Mouse (Mus musculus) forebrain, postnatal 0 days (tissue): Measurements from ENCODE around the gene Chtop. TPM values are rescaled to one million over a fixed set of nuclear protein-coding genes. Genes with fewer than 3 reads are reported as not detected.

Source experiments
- ATAC-seq: fragments of 200-750 bp; cut with Nextera tagmentation; 2 replicates; pipeline ENCODE4 v1.8.0; 2017; ENCODE audit warnings: mild to moderate bottlenecking, moderate library complexity
- DNase-seq: peaks from one replicate; pipeline ENCODE4 v3.0.0-alpha.2; 2015
- H3K27ac ChIP-seq: fragments of 300-500 bp; sonication (generic); 2 replicates; pipeline ENCODE4 v1.5.1; 2014; ENCODE audit warnings: low read depth, mild to moderate bottlenecking, antibody characterized with exemption, low read length, moderate library complexity, mixed read lengths
- H3K27me3 ChIP-seq: fragments of 300-500 bp; sonication (generic); 2 replicates; pipeline ENCODE4 v1.6.1; 2014; ENCODE audit warnings: mild to moderate bottlenecking, low read length, mixed read lengths; ENCODE audit not compliant: insufficient read depth
- H3K36me3 ChIP-seq: fragments of 300-500 bp; sonication (generic); 2 replicates; pipeline ENCODE4 v1.6.1; 2014; ENCODE audit warnings: mild to moderate bottlenecking, moderate library complexity; ENCODE audit not compliant: insufficient read depth
- H3K4me1 ChIP-seq: fragments of 300-500 bp; sonication (generic); 2 replicates; pipeline ENCODE4 v1.6.1; 2014; ENCODE audit warnings: antibody characterized with exemption; ENCODE audit not compliant: insufficient read depth
- H3K4me2 ChIP-seq: fragments of 300-500 bp; sonication (generic); 2 replicates; pipeline ENCODE4 v1.6.1; 2014; ENCODE audit warnings: low read depth, mild to moderate bottlenecking, moderate library complexity
- H3K4me3 ChIP-seq: fragments of 300-500 bp; sonication (generic); 2 replicates; pipeline ENCODE4 v1.5.1; 2014; ENCODE audit warnings: low read depth, low read length, mixed read lengths
- H3K9ac ChIP-seq: fragments of 300-500 bp; sonication (generic); 2 replicates; pipeline ENCODE4 v1.6.1; 2014; ENCODE audit warnings: mild to moderate bottlenecking
- H3K9me3 ChIP-seq: fragments of 300-500 bp; sonication (generic); 2 replicates; pipeline ENCODE4 v1.6.1; 2016; ENCODE audit warnings: low read length
- CTCF ChIP-seq: sonication (generic); IDR thresholded peaks from 2 replicates; pipeline ENCODE4 v1.5.1; 2016; ENCODE audit warnings: antibody characterized with exemption, control low read depth, low read depth
- WGBS: fragments of 180-500 bp; shearing (Covaris S2); extraction: QIAGEN DNeasy Blood & Tissue Kit; methylation state at CpG from one replicate; pipeline ENCODE4 v1.1.7; 2014; 5-methylcytosine and 5-hydroxymethylcytosine counted together
- polyA plus RNA-seq: library from polyadenylated mRNA; unstranded; fragments of >200 nt; fragmentation: Nextera tagmentation; extraction: Ambion mirVana; gene quantifications from 2 replicates; pipeline ENCODE4 v1.2.1, GENCODE M21; 2015
- total RNA-seq: library from RNA; depleted of rRNA; stranded (reverse); fragments of >200 nt; gene quantifications from 2 replicates; pipeline ENCODE4 v1.2.3, GENCODE M21; 2014

Chtop gene
- total and polyA plus RNA-seq, 2 experiments from 2014 or later: 179 to 302 TPM

GRCm38 (mm10) chr3:90475831-90476611, 33.3 kb downstream of the Chtop start, which contains the start of gene Ilf2:
Gene Ilf2, plus strand, starts transcription at chr3:90476126.
- peak within 1 kb of the TSS; percentile 64 for H3K4me3 ChIP-seq
- H3K9ac ChIP-seq: peak within 1 kb of the TSS; percentile 81
- H3K27me3 ChIP-seq: no peaks in the 10 kb centered on the region
- H3K27ac ChIP-seq: peak within 1 kb of the TSS; percentile 92
- peaks cover 18% of the 10 kb centered on the region for H3K36me3 ChIP-seq
- peak; percentile 99 for ATAC-seq
- TF ChIP-seq CTCF: peak; percentile 82
- H3K9me3 ChIP-seq: no peaks in the 10 kb centered on the region
- peak; percentile 99 for DNase-seq
- under 1% methylated on average over 45 of the region's 45 CpGs for WGBS
- H3K4me2 ChIP-seq: peak within 1 kb of the TSS; percentile 64
- H3K4me1 ChIP-seq: no peaks in the 10 kb centered on the region

GRCm38 (mm10) chr3:90475151-90475830, 34.0 kb downstream of the Chtop start:
- Histone ChIP-seq H3K9ac (no peak overlapping the region), H3K36me3 (peaks cover 10% of the 10 kb centered on the region), H3K4me1 (no peaks in the 10 kb centered on the region), H3K4me3 (peak overlapping the region; percentile 64), H3K9me3 (no peaks in the 10 kb centered on the region), H3K27me3 (no peaks in the 10 kb centered on the region), H3K4me2 (peak overlapping the region; percentile 27; the same call in 1 of the 2 replicates), H3K27ac (no peak overlapping the region)
- ATAC-seq (peak; percentile 19), DNase-seq (no peak)
- TF ChIP-seq CTCF: no peak
- WGBS: 39% methylated on average over 15 of the region's 16 CpGs

DNA sequence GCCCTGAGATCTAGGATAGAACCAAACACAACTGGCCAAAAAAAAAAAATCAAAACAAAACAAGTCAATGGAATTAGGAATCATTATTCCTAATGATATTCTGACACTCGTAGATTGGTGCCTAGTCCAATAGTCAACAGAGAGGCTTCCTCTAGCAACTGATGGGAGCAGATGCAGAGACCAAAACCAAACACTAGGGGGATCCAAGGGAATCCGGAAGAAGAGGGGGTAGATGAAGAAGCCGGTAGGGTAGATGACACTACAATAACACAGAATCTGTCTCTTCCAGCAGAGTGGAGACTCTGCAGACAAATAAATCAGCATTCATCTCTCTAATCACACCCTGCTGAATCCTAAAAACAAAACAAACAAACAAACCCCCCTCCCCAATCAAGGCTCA, 37.1 kb downstream of the Chtop start:
- TF ChIP-seq CTCF: peak; percentile 48
- Histone ChIP-seq H3K9ac (no peak overlapping the region), H3K4me3 (no peak overlapping the region), H3K4me1 (no peaks in the 10 kb centered on the region), H3K27ac (no peak overlapping the region), H3K27me3 (no peaks in the 10 kb centered on the region), H3K4me2 (no peak overlapping the region), H3K9me3 (no peaks in the 10 kb centered on the region), H3K36me3 (no peaks in the 10 kb centered on the region)
- ATAC-seq: no peak
- DNase-seq: no peak
- WGBS: 26% methylated on average over 3 of the region's 3 CpGs

DNA sequence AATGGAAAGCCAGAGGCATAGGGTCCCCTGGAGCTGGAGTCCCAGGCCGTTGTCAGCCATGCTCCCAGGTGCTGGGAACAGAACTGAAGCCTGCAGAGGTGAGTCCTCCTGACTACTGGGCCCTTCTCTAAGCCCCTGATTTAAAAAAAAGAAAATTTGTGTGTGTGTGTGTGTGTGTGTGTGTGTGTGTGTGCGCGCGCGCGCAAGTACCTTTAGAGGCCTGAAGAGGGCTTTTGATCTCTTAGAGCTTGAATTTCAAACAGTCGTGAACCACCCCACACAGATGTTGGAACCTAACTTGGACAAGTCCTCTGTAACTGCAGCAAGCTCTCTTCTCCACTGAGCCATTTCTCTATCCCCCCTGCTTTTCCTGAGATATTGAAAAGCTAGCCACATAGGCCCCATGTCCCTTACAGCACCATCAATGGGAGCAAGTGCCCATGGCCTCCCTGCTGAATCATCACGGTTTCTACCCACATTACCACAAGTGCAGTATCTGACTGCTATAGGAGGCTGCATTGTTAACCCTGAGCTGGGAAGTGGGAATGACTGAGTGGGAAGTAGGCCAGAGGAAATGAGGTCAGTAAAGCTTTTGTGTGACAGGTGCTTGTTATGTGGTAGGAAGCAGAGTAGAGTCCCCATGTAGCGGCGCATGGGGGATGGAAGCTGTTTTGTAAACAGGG, 41.5 kb downstream of the Chtop start:
- Histone ChIP-seq H3K9me3 (no peaks in the 10 kb centered on the region), H3K27me3 (peaks cover 28% of the 10 kb centered on the region), H3K36me3 (no peaks in the 10 kb centered on the region), H3K4me3 (no peak overlapping the region), H3K27ac (no peak overlapping the region), H3K4me1 (no peaks in the 10 kb centered on the region), H3K9ac (no peak overlapping the region), H3K4me2 (no peak overlapping the region)
- WGBS: 92% methylated on average over 10 of the region's 10 CpGs
- no peak for TF ChIP-seq CTCF
- DNase-seq (no peak), ATAC-seq (no peak)

DNA sequence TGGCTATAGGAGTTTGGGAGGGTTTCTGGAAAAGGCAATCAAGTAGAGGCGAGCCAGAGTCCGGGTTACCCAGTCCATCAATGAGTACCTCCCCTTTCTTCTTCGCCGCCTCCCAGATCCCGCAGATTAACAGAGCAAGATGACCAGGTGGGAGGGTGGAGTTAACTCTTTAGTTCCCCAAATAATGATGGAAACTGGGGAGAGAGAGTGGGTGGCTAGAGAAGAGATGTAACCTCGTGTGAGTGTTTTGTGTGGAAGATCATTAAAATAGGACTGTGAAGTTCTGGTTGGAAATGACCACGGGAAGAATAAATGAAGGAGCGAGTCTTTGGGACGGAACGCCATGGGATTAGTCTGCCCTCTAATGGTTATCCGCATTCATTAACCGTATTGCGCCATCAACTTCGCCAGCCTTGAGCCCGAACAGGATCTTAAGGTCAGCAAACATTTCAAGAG, 43.0 kb downstream of the Chtop start:
- no peaks in the 10 kb centered on the region for H3K36me3 ChIP-seq
- peaks cover 28% of the 10 kb centered on the region for H3K27me3 ChIP-seq
- H3K4me1 ChIP-seq: no peaks in the 10 kb centered on the region
- H3K4me2 ChIP-seq: peak overlapping the region; percentile 97
- peak overlapping the region; percentile 48 for H3K4me3 ChIP-seq
- H3K27ac ChIP-seq: no peak overlapping the region
- 0% methylated on average over 15 of the region's 15 CpGs for WGBS
- peak; percentile 83 for TF ChIP-seq CTCF
- DNase-seq: peak; percentile 77
- peak overlapping the region; percentile 48 for H3K9ac ChIP-seq
- H3K9me3 ChIP-seq: no peaks in the 10 kb centered on the region
- ATAC-seq: peak; percentile 58; the same call in 1 of the 2 replicates

- no peaks in the 10 kb centered on the region for H3K9me3 ChIP-seq
- peak within 1 kb of the TSS; percentile 48 for H3K4me3 ChIP-seq
- no peaks in the 10 kb centered on the region for H3K4me1 ChIP-seq
- under 1% methylated on average over 34 of the region's 49 CpGs for WGBS
- no peak within 1 kb of the TSS for H3K27ac ChIP-seq
- H3K4me2 ChIP-seq: peak within 1 kb of the TSS; percentile 97
- peaks cover 28% of the 10 kb centered on the region for H3K27me3 ChIP-seq
- ATAC-seq (peak; percentile 47; the same call in 1 of the 2 replicates), DNase-seq (no peak)
- no peaks in the 10 kb centered on the region for H3K36me3 ChIP-seq
- H3K9ac ChIP-seq: peak within 1 kb of the TSS; percentile 48
- no peak for TF ChIP-seq CTCF
Measured at GRCm38 (mm10) chr3:90465686-90466310, 43.5 kb downstream of the Chtop start, which contains the start of gene Npr1. Gene Npr1, minus strand, starts transcription at chr3:90465866.
